Mouse (Mus musculus): ENCODE measurements around the gene Tmem179b. TPM values are rescaled to one million over a fixed set of nuclear protein-coding genes. Genes with fewer than 3 reads are reported as not detected.
"Not testable (repeated sequence)": the region's sequence is repeated elsewhere in the genome, so short reads cannot be mapped to it uniquely, and the experiment has no call there.

Gene Tmem179b
- polyA plus RNA-seq, 1 experiment = 88.4 TPM

DNA sequence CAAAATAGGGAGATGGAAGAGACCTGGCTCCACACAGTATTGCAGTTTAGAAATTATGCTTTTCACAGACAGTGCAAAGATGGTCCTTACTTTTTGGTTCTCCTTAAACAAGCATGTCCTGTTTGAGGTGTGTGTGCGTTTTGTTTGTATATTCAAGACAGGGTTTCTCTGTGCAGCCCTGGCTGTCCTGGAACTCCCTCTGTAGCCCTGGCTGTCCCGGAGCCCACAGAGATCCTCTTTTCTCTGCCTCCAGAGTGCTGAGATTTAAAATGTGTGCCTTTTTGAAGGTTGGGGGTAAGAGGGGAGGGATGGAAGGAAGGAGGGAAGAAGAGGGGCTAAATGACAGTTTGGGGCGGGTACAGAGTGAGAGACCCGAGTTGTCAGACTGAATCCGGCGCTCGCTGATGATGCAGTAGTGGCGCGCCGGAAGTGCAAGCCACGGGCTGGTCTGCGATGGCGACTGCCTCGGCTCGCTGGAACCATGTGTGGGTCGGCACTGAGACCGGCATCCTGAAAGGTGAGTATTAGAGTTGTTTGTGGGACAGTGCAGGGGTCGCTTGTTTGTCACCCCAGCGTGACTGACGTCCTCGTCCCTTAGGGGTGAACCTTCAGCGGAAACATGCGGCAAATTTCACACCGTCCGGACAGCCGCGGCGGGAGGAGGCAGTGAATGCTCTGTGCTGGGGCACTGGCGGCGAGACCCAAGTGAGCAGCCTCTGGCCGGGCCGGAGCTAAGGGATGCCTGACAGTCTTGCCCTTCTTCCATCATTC, 38.7 kb downstream of the Tmem179b start, which contains the start of gene Wdr74:
TSS of gene Wdr74 (plus strand) at position 439 of the 771 bp plus-strand sequence.
- peak; percentile 87 for DNase-seq (ENCODE audit: low spot score)

- DNase-seq (ENCODE audit: low spot score) = no peak
Measured at GRCm38 (mm10) chr19:8734334-8734733, 39.9 kb downstream of the Tmem179b start.

DNA sequence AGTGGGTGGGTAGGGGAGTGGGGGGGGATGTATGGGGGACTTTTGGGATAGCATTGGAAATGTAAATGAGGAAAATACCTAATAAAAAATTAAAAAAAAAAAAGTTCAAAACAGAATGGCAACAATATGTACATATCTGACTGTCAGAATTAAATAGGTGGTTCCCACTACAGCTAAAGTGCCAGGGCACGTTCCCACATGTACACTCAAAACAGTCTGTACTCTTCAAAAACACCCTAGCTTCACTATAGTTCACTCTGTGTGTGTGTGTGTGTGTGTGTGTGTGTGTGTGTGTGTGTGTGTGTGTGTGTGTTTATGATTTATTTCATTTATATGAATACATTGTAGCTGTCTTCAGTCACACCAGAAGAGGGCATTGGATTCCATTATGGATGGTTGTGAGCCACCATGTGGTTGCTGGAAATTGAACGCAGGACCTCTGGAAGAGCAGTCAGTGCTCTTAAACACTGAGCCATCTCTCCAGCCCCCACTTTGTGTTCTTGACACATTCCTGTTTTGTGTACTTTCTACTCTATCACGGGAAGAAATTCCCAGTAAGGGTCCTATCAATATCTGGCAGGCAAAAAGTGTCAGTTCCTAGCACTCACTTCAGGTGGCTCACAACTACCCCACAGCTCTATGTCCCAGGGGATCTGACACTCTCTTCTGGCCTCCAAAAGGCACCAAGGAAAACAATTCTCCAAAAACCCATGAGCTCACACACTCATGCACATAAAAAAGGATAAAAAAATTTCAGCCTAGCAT, 45.8 kb downstream of the Tmem179b start:
- DNase-seq (ENCODE audit: low spot score) = not testable (repeated sequence)

- DNase-seq (ENCODE audit: low spot score) = no peak
Measured at GRCm38 (mm10) chr19:8727495-8728114, 46.7 kb downstream of the Tmem179b start.

- DNase-seq (ENCODE audit: low spot score) = no peak
Measured at GRCm38 (mm10) chr19:8726609-8727390, 47.5 kb downstream of the Tmem179b start.

- no peak for DNase-seq (ENCODE audit: low spot score)
Measured at GRCm38 (mm10) chr19:8725081-8725613, 49.1 kb downstream of the Tmem179b start.

- no peak for DNase-seq (ENCODE audit: low spot score)
Measured at GRCm38 (mm10) chr19:8724392-8724791, 49.9 kb downstream of the Tmem179b start.

GRCm38 (mm10) chr19:8723574-8724346, 50.5 kb downstream of the Tmem179b start:
- DNase-seq (ENCODE audit: low spot score) = no peak

- DNase-seq (ENCODE audit: low spot score) = peak; percentile 80
Measured at GRCm38 (mm10) chr19:8722907-8723573, 51.2 kb downstream of the Tmem179b start, which contains the start of gene Slc3a2. Slc3a2 (minus strand) TSS chr19:8723369.

DNA sequence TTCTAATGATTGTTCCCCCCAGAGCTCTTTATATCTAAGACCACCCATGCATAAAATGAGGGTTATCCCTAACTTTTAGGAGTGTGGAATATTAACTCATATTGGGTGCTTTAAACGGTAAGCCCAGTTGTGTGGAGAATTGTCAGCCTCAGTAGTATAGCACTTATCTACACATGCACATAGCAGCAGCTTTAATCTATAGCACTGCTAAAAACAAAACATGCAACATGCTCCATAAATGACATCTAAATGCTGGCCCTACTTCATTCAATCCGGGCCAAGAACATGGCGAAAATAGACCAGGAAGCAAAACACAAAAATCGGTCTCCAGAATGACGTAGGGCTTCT, 51.7 kb downstream of the Tmem179b start:
- DNase-seq (ENCODE audit: low spot score) = no peak

Other genes starting within 250 kb of the Tmem179b start
- gene Slc22a8, start 183.2 kb downstream of the Tmem179b start, polyA plus RNA-seq (2012; rRNA removed) = not detected in 2 replicates
- gene Slc22a6, start 156.4 kb downstream of the Tmem179b start, polyA plus RNA-seq (2012; rRNA removed) = not detected in 2 replicates
- 0.04 and 0.06 TPM in 2 replicates for gene Chrm1, start 110.7 kb downstream of the Tmem179b start, polyA plus RNA-seq (2012; rRNA removed)
- gene Slc3a2, start 51.1 kb downstream of the Tmem179b start, polyA plus RNA-seq (2012; rRNA removed) = 103 and 115 TPM in 2 replicates
- 37.9 and 45.9 TPM in 2 replicates for gene Wdr74, start 38.6 kb downstream of the Tmem179b start, polyA plus RNA-seq (2012; rRNA removed)
- gene 1700092M07Rik, start 33.7 kb downstream of the Tmem179b start, polyA plus RNA-seq (2012; rRNA removed) = 0.19 and 0.28 TPM in 2 replicates
- 96.5 and 99.1 TPM in 2 replicates for gene Stx5a, start 33.1 kb downstream of the Tmem179b start, polyA plus RNA-seq (2012; rRNA removed)
- gene Nxf1, start 17.4 kb downstream of the Tmem179b start, polyA plus RNA-seq (2012; rRNA removed) = 196 and 275 TPM in 2 replicates
- gene Tmem223, start 3.5 kb downstream of the Tmem179b start, polyA plus RNA-seq (2012; rRNA removed) = 97.8 and 112 TPM in 2 replicates
- 7.7 and 8.4 TPM in 2 replicates for gene Taf6l, start 11.9 kb upstream of the Tmem179b start, polyA plus RNA-seq (2012; rRNA removed)
- gene Polr2g, start 24.1 kb upstream of the Tmem179b start, polyA plus RNA-seq (2012; rRNA removed) = 63.3 and 81.5 TPM in 2 replicates
- 2.1 and 2.5 TPM in 2 replicates for gene Zbtb3, start 28.1 kb upstream of the Tmem179b start, polyA plus RNA-seq (2012; rRNA removed)
- 26.9 and 33.1 TPM in 2 replicates for gene Ttc9c, start 44.9 kb upstream of the Tmem179b start, polyA plus RNA-seq (2012; rRNA removed)
- 60.7 and 73.9 TPM in 2 replicates for gene Hnrnpul2, start 45.5 kb upstream of the Tmem179b start, polyA plus RNA-seq (2012; rRNA removed)
- 0.40 and 1.5 TPM in 2 replicates for gene AC129217.1, start 55.3 kb upstream of the Tmem179b start, polyA plus RNA-seq (2012; rRNA removed)
- gene Bscl2, start 63.0 kb upstream of the Tmem179b start, polyA plus RNA-seq (2012; rRNA removed) = 66.7 and 71.0 TPM in 2 replicates
- gene Gng3, start 64.7 kb upstream of the Tmem179b start, polyA plus RNA-seq (2012; rRNA removed) = 0.29 and 0.44 TPM in 2 replicates
- 18.6 and 20.9 TPM in 2 replicates for gene Lrrn4cl, start 76.3 kb upstream of the Tmem179b start, polyA plus RNA-seq (2012; rRNA removed)
- gene Ubxn1, start 97.0 kb upstream of the Tmem179b start, polyA plus RNA-seq (2012; rRNA removed) = 175 and 179 TPM in 2 replicates
- 74.7 and 77.6 TPM in 2 replicates for gene Uqcc3, start 106.5 kb upstream of the Tmem179b start, polyA plus RNA-seq (2012; rRNA removed)
- 3.1 and 4.9 TPM in 2 replicates for gene Lbhd1, start 109.3 kb upstream of the Tmem179b start, polyA plus RNA-seq (2012; rRNA removed)
- not detected in 2 replicates for gene Gm49403, start 109.5 kb upstream of the Tmem179b start, polyA plus RNA-seq (2012; rRNA removed)
- 56.1 and 65.1 TPM in 2 replicates for gene 1810009A15Rik, start 114.4 kb upstream of the Tmem179b start, polyA plus RNA-seq (2012; rRNA removed)
- gene Gm49416, start 114.5 kb upstream of the Tmem179b start, polyA plus RNA-seq (2012; rRNA removed) = 0.10 TPM in 1 of 2 replicates, not detected in the other
- gene Ints5, start 118.5 kb upstream of the Tmem179b start, polyA plus RNA-seq (2012; rRNA removed) = 15.5 and 16.3 TPM in 2 replicates
- 98.1 and 104 TPM in 2 replicates for gene Ganab, start 123.6 kb upstream of the Tmem179b start, polyA plus RNA-seq (2012; rRNA removed)
- 57.9 and 80.8 TPM in 2 replicates for gene B3gat3, start 145.9 kb upstream of the Tmem179b start, polyA plus RNA-seq (2012; rRNA removed)
- gene Rom1, start 154.9 kb upstream of the Tmem179b start, polyA plus RNA-seq (2012; rRNA removed) = 9.4 and 12.3 TPM in 2 replicates
- 40.5 and 45.3 TPM in 2 replicates for gene Eml3, start 155.1 kb upstream of the Tmem179b start, polyA plus RNA-seq (2012; rRNA removed)
- 29.9 and 47.6 TPM in 2 replicates for gene Mta2, start 167.4 kb upstream of the Tmem179b start, polyA plus RNA-seq (2012; rRNA removed)
- gene Tut1, start 179.4 kb upstream of the Tmem179b start, polyA plus RNA-seq (2012; rRNA removed) = 21.8 and 24.1 TPM in 2 replicates
- gene Eef1g, start 192.6 kb upstream of the Tmem179b start, polyA plus RNA-seq (2012; rRNA removed) = 398 and 489 TPM in 2 replicates
- gene Ahnak, start 214.8 kb upstream of the Tmem179b start, polyA plus RNA-seq (2012; rRNA removed) = 126 and 168 TPM in 2 replicates